In genomic region chr5:91578924-91579323, GRCm38 (mm10) we compare ENCODE assay signal across 16 mouse cellular contexts.
A peak's percentile ranks its signal among the peaks of the same experiment; 100 is the strongest.
DNase-seq lines count a peak whose midpoint lies in the region; TF ChIP-seq lines count a peak whose summit lies in the region.
"Had no signal": no experiment of that assay in that cellular context is flagged by ENCODE, and none has a peak within 500 bp of the region (broad histone marks: within the 10 kb centered on the region; RNA-seq: fewer than 3 reads in every experiment).

No protein-coding gene starts in this region.

- TF ChIP-seq CTCF in brain, embryonic 14.5 days (IDR thresholded peaks at IDR 0.05; ENCODE audit: borderline replicate concordance, extremely low read depth, insufficient read depth, insufficient read length), result no peak

- peak; percentile 16 for DNase-seq in gastrocnemius, adult 18-20 months (ENCODE audit: low spot score)
- no peak for DNase-seq in gastrocnemius, postnatal 4 days (ENCODE audit: low spot score in 2 of 2)
- peak; percentile 33 for DNase-seq in heart, adult 8-10 months (ENCODE audit: low spot score)
- DNase-seq in heart, postnatal 25 days (ENCODE audit: low spot score), result no peak
- peak; percentile 31 for DNase-seq in brain, embryonic 14.5 days (ENCODE audit: low read depth)
- peak; percentile 51 to 57 for DNase-seq in heart, postnatal 10 days
- DNase-seq in adrenal gland, postnatal 14 days, result no peak
- DNase-seq: B cell, adult 2 months; cerebellum, adult 2 months; cerebellum, postnatal 36 days; kidney, adult 8-10 months; kidney, postnatal 10 days; liver, embryonic 13.5 days; lung, adult 2 months; lung, postnatal 14 days; thymus, postnatal 36 days had no signal

- intact Hi-C loops in heart, postnatal 25 days (cut with DNase I), result loop anchor here (5.0 kb wide), 1 partner anchor 48 kb away; no protein-coding TSS in a partner anchor
- intact Hi-C loops in heart, postnatal 10 days (cut with DNase I), result no loop called here

- TF ChIP-seq POLR2A in brain, embryonic 14.5 days (IDR thresholded peaks at IDR 0.05; ENCODE audit: borderline replicate concordance, extremely low read depth, insufficient read depth, insufficient read length, poor library complexity, severe bottlenecking), result no peak

Comparison
In these comparisons a context has a peak if more than half of its experiments do, and no peak if none do; other contexts are left out.
1. DNase-seq: peak in gastrocnemius, adult 18-20 months (single experiment), heart, adult 8-10 months (single experiment), brain, embryonic 14.5 days (single experiment) and heart, postnatal 10 days (2 of 2); none in gastrocnemius, postnatal 4 days (0 of 2), heart, postnatal 25 days (single experiment) and adrenal gland, postnatal 14 days (single experiment).